Mouse (Mus musculus) heart, adult 18-20 months (tissue): ENCODE data around the gene Inca1. TPM values are rescaled to one million over a fixed set of nuclear protein-coding genes. Genes with fewer than 3 reads are reported as not detected.

Experiments
- DNase-seq, 2 experiments: peaks; one replicate each; pipeline ENCODE4 v3.0.0; 2021 to 2022; ENCODE audit warnings: mixed read lengths in 1 of 2
- total RNA-seq, 2 experiments: library from RNA; stranded (reverse); gene quantifications; 2 replicates each; pipeline ENCODE4 v1.2.3; 2021

The Inca1 gene
- total RNA-seq, 2 experiments from 2014 or later = 6.1 to 7.7 TPM

DNA sequence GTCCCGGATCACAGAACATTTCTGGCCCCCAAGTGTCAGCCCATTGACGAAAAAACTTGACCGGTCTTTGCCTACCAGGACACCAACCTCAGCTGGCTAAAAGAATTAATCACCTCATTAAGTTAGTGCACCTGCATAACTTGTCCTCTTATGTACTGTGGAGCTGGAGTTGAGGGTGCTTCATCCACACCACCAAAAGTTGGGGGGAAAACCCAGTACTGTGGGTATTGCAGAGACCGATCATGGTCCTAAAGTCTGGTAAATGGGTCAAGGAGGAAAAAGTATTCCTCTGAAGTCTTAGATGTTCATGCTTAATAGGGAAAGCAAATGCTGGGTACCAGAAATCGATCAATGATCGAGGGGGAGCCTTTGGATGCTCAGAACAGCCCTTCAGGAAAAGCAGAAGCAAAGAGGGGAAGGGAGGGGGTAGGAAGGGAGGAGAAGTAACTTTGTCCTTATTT is 47.0 kb downstream of the Inca1 start:
- DNase-seq = no peak

DNA sequence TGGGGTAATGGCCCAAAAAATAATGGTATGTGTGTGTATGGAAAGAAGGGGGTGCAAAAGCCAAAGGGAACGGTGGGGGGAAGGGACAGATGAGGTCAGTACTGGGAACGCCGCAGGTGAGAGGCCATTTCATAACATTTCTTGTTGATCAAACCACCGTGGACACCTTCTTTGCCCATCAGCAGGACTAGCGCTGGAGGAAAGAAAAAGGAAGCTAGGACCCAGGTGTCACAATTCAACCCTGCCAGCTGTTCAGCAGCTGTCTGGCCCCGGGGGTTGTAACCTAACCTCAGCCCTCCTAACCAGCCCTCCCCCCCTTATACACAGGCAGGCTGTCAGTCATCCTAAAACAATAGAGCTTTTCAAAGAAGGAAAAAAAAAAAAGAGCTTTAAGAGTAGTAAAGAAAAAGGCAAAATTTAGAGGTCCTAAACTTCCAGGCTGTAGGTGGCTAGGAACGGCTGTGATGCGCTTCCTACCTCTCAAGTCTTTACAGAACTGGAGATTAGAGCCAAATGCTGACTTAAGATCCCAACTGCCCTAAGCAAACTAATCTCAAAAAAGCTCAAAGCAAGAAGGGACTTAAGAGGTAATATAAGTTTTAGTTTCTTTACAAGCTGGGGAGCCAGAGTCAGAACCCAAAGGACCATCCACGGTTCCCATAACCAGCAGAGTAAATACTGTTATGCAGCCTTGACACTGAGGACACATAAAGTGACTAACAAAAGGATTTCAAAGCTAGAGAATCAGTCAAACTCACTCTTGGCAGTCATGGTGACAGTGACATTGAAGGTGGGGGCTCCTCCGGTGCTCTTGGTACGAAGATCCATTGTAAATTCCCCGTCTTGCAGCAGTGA is 47.7 kb downstream of the Inca1 start:
- no peak for DNase-seq

DNA sequence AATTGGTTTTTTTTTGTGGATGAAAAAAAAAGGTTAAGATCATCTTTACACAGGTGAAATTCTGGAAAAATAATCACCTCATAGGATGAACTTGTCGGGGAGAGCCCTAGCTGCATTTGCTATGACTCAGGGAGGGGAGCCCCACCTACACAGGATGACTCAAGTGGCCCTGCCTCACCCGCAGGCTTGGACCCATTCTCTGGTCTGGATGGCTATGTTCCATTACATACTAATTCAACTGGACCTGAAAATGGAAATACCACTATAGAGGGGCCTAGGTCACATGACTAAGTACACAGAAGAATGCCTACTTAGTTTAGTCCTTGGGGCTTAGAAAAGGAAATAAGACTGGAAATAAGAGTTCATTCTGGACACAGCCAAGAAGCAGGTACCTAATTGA is 48.6 kb downstream of the Inca1 start:
- DNase-seq = peak in 1 of 2 experiments; percentile 20

DNA sequence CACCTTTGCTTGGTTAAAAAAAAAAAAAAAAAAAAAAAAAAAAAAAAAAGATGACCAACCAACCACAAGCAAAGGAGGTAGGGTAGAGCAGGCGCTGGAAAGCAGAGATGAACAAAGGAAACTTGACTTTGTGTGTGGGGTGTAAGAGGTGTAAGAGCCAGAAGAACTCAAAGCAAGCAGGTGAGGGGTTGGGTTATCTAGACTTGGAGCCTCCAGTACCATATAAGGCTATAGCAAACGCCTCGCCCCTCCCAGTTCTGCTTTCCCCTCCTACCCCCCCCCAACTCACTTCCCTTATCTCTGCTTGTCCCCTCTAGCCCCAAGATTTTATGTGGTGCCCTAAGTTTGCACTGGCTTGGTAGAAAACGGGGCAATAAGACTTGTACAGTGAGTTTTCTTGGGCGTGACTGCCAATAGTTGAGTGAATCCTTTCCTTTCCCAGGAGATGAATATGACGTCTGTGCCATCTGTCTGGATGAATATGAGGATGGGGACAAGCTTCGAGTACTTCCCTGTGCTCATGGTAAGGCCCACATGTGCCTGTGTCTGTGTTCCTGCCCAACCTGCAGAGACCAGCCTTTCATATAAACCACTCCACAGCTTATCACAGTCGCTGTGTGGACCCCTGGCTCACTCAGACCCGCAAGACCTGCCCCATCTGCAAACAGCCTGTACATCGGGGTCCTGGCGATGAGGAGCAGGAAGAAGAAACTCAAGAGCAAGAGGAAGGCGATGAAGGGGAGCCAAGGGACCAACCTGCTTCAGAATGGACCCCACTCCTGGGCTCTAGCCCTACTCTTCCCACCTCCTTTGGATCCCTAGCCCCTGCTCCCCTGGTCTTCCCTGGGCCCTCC is 49.4 kb downstream of the Inca1 start:
- DNase-seq = peak in 1 of 2 experiments; percentile 19

- DNase-seq = peak in 1 of 2 experiments; percentile 15
Measured at GRCm38 (mm10) chr11:70649185-70649734, 50.7 kb downstream of the Inca1 start.

DNA sequence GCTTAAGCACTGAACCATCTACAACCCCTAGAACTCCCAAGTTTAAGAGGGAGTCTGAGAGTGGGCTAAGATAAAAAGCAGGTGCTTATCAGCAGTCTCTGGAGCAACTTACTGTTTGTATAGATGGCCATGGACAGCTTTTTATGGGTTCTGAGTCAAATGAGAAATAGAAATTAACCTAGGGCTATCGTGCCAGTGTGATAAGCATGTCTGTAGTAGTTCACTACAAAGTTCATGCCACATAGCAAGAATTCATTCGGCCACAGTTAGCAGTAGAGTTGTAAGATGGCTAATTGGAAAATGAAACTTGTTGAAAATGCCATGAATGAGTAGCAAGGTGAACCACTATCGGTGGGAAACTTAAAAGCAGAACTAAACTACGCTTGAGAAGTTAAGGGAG is 51.4 kb downstream of the Inca1 start:
- no peak for DNase-seq

DNA sequence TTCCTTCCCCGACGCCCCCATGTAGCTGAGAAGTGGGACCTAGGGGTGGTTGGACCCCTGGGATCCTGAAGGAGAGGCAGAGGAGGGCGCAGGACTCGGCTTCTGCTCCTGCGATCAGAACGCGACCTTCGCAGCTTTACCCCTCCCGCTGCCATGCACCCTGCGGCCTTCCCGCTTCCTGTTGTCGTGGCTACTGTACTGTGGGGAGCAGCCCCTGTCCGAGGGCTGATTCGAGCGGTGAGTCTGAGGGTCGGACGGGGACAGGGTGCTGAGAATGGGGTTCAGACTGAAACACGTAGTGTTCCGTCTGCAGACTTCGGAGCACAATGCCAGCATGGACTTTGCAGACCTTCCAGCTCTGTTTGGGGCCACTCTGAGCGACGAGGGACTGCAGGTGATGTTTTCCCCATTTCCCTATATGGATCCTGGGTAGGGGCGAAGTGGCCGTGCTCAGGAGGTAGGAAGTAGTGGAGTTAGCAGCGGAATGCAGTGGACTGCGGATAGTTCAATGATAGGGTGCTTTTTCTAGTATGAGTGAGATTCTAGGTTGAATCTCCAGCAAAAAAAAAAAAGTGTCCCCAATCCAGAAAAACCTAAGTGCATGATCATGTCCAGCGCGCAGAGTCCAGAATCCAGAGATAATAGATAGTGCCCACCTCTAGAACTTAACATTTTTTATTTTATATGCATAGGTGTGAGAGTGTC is 52.1 kb downstream of the Inca1 start:
- no peak for DNase-seq

GRCm38 (mm10) chr11:70646691-70647650 is 53.0 kb downstream of the Inca1 start, which contains the start of the genes Rnf167 and Slc25a11:
Rnf167 (plus strand) TSS chr11:70647235.
Slc25a11 (minus strand) TSS chr11:70647479.
- peak; percentile 97 to 98 for DNase-seq

DNA sequence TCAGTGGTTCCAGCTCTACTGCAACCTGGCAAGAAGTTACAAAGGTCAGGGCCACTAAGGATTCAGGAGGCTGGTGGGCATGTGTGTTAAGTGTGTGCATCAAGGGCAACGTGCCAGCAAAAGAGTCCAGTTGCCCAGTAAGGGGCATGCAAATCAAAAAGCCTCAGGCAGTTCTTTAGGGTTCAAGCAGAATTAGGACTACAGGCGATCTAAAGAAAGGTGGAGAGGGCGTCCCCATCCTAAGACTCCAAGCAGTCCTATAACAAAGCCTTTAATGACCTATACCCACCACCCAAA is 53.7 kb downstream of the Inca1 start:
- no peak for DNase-seq

GRCm38 (mm10) chr11:70645461-70646258 is 54.3 kb downstream of the Inca1 start:
- DNase-seq = peak in 1 of 2 experiments; percentile 35

- DNase-seq = peak in 1 of 2 experiments; percentile 23
Measured at GRCm38 (mm10) chr11:70644564-70645103, 55.3 kb downstream of the Inca1 start.

- peak in 1 of 2 experiments; percentile 9 for DNase-seq
Measured at GRCm38 (mm10) chr11:70643051-70643450, 56.9 kb downstream of the Inca1 start.

DNA sequence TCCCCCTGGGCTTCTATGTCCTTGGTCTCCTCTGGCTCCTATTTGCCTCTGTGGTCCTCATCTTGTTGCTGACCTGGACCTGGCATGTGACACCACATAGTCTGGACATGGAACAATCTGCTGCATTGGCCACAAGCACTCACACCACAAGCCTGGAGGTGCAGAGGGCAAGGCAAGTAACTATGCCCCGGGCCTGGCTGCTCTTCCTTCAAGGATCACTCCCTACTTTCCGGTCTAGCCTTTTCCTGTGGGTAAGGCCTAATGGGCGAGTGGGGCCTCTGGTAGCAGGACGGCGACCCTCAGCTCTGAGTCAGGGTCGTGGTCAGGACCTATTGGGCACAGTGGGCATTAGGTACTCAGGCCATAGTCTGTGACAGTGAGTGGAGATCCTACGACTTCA is 58.7 kb downstream of the Inca1 start:
- no peak for DNase-seq

- DNase-seq = no peak
Measured at GRCm38 (mm10) chr11:70639976-70640375, 60.0 kb downstream of the Inca1 start.

DNA sequence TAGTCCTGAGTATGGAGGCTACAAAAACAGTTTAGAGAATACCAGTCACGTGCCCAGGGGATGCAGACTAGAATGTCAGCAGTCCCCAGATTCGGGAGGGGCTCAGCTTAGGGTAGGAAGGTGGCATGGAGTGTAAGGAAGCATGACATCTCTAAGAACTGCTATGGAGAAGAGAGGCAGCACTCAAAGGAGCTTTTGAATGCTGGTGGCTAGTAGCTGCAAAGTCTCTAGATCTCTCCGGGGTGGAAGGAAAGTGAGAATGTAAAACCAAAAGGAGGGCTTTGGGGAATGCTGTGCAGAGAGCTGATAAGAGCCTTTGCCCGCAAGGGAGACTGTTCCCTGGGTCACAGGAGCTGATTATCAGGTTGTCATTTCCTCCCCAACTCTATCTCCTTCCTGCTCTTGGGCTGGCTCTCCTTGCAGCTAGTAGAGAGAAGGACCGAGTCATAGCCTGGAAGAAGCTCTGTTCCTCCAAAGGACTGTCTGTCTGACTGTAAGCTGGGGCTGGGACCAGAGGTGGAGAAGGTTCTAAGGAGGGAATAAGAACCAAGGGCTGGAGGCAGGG is 61.2 kb downstream of the Inca1 start, which contains the start of gene Gp1ba:
Gene Gp1ba (plus strand): TSS at position 409 of the 565 bp plus-strand sequence.
- no peak for DNase-seq
